Mouse (Mus musculus) heart, embryonic 15.5 days (tissue): ENCODE measurements around the gene Ccr9. TPM values are rescaled to one million over a fixed set of nuclear protein-coding genes. Genes with fewer than 3 reads are reported as not detected.
"Not testable (repeated sequence)": the region's sequence is repeated elsewhere in the genome, so short reads cannot be mapped to it uniquely, and the experiment has no call there.

Source experiments
- ATAC-seq: fragments of 200-750 bp; cut with Nextera tagmentation; replicated peaks from 2 replicates; pipeline ENCODE4 v1.8.0; 2017; ENCODE audit warnings: low read depth, moderate TSS enrichment; ENCODE audit not compliant: insufficient number of reproducible peaks, insufficient read depth, low FRiP score
- H3K27ac ChIP-seq: fragments of 300-500 bp; sonication (generic); 2 replicates; pipeline ENCODE4 v1.5.1; 2015; ENCODE audit warnings: mild to moderate bottlenecking, inconsistent platforms
- H3K27me3 ChIP-seq: fragments of 300-500 bp; sonication (generic); 2 replicates; pipeline ENCODE4 v1.6.1; 2015; ENCODE audit warnings: inconsistent platforms
- H3K36me3 ChIP-seq: fragments of 300-500 bp; sonication (generic); 2 replicates; pipeline ENCODE4 v1.6.1; 2015; ENCODE audit warnings: mild to moderate bottlenecking, inconsistent platforms
- H3K4me1 ChIP-seq: fragments of 300-500 bp; sonication (generic); replicated peaks from 2 replicates; pipeline ENCODE4 v1.6.1; 2015; ENCODE audit warnings: inconsistent platforms
- H3K4me2 ChIP-seq: fragments of 300-500 bp; sonication (generic); 2 replicates; pipeline ENCODE4 v1.6.1; 2015; ENCODE audit warnings: inconsistent platforms, mild to moderate bottlenecking, moderate library complexity
- H3K4me3 ChIP-seq: fragments of 300-500 bp; sonication (generic); 2 replicates; pipeline ENCODE4 v1.5.1; 2015; ENCODE audit warnings: mild to moderate bottlenecking, inconsistent platforms
- H3K9ac ChIP-seq: fragments of 300-500 bp; sonication (generic); 2 replicates; pipeline ENCODE4 v1.6.1; 2015; ENCODE audit warnings: mild to moderate bottlenecking, inconsistent platforms
- H3K9me3 ChIP-seq: fragments of 300-500 bp; sonication (generic); replicated peaks from 2 replicates; pipeline ENCODE4 v1.6.1; 2016; ENCODE audit warnings: inconsistent platforms
- WGBS: fragments of 180-500 bp; shearing (Covaris S2); methylation state at CpG from one replicate; pipeline ENCODE4 v1.1.7; 2015; ENCODE audit warnings: mixed read lengths; 5-methylcytosine and 5-hydroxymethylcytosine counted together
- polyA plus RNA-seq: library from polyadenylated mRNA; unstranded; fragments of >200 nt; fragmentation: Nextera tagmentation; extraction: Ambion mirVana; gene quantifications from 2 replicates; pipeline ENCODE4 v1.2.1, GENCODE M21; 2015

Ccr9 gene
- polyA plus RNA-seq, 1 experiment from 2014 or later: 0.29 TPM

GRCm38 (mm10) chr9:123717186-123718008 is 39.2 kb downstream of the Ccr9 start, which contains the start of gene Lztfl1:
Gene Lztfl1, minus strand, starts transcription at chr9:123717697.
- WGBS: under 1% methylated on average over 55 of the region's 55 CpGs
- no peaks in the 10 kb centered on the region for H3K9me3 ChIP-seq
- H3K27ac ChIP-seq: peak within 1 kb of the TSS; percentile 80
- H3K27me3 ChIP-seq: peaks cover 4% of the 10 kb centered on the region; the same call in 1 of the 2 replicates
- H3K4me3 ChIP-seq: peak within 1 kb of the TSS; percentile 95
- H3K4me1 ChIP-seq: peaks cover 3% of the 10 kb centered on the region
- peak within 1 kb of the TSS; percentile 79 for H3K4me2 ChIP-seq
- ATAC-seq: peak; percentile 99
- H3K9ac ChIP-seq: peak within 1 kb of the TSS; percentile 86
- H3K36me3 ChIP-seq: no peaks in the 10 kb centered on the region

- 55% methylated on average over 2 of the region's 2 CpGs for WGBS
- no peak overlapping the region for H3K27ac ChIP-seq
- no peak overlapping the region for H3K4me2 ChIP-seq
- ATAC-seq: no peak
- no peaks in the 10 kb centered on the region for H3K9me3 ChIP-seq
- H3K9ac ChIP-seq: no peak overlapping the region
- H3K4me1 ChIP-seq: no peaks in the 10 kb centered on the region
- peaks cover 4% of the 10 kb centered on the region; the same call in 1 of the 2 replicates for H3K27me3 ChIP-seq
- H3K36me3 ChIP-seq: no peaks in the 10 kb centered on the region
- H3K4me3 ChIP-seq: no peak overlapping the region
These were observed 44.7 kb downstream of the Ccr9 start for GRCm38 (mm10) chr9:123722737-123723493.

- Histone ChIP-seq H3K4me2 (no peak overlapping the region), H3K4me1 (no peaks in the 10 kb centered on the region), H3K9me3 (no peaks in the 10 kb centered on the region; the same call in 1 of the 2 replicates), H3K27ac (no peak overlapping the region), H3K4me3 (no peak overlapping the region), H3K36me3 (no peaks in the 10 kb centered on the region), H3K9ac (no peak overlapping the region), H3K27me3 (no peaks in the 10 kb centered on the region)
- ATAC-seq: no peak
- WGBS: 70% methylated on average over 3 of the region's 3 CpGs
These were observed 53.0 kb downstream of the Ccr9 start for GRCm38 (mm10) chr9:123731271-123731670.

- no peaks in the 10 kb centered on the region for H3K27me3 ChIP-seq
- H3K4me3 ChIP-seq: no peak overlapping the region
- H3K4me1 ChIP-seq: no peaks in the 10 kb centered on the region
- 57% methylated on average over 3 of the region's 3 CpGs for WGBS
- no peaks in the 10 kb centered on the region for H3K36me3 ChIP-seq
- H3K9ac ChIP-seq: no peak overlapping the region
- no peak for ATAC-seq
- no peak overlapping the region for H3K4me2 ChIP-seq
- no peak overlapping the region for H3K27ac ChIP-seq
- H3K9me3 ChIP-seq: no peaks in the 10 kb centered on the region; the same call in 1 of the 2 replicates
These were observed 55.9 kb downstream of the Ccr9 start for GRCm38 (mm10) chr9:123734133-123734532.

GRCm38 (mm10) chr9:123740799-123741198 is 62.6 kb downstream of the Ccr9 start:
- H3K9me3 ChIP-seq: no peaks in the 10 kb centered on the region
- no peaks in the 10 kb centered on the region for H3K4me1 ChIP-seq
- H3K36me3 ChIP-seq: no peaks in the 10 kb centered on the region
- H3K27ac ChIP-seq: no peak overlapping the region
- ATAC-seq: no peak
- H3K4me2 ChIP-seq: no peak overlapping the region
- H3K9ac ChIP-seq: no peak overlapping the region
- 72% methylated on average over 4 of the region's 4 CpGs for WGBS
- H3K4me3 ChIP-seq: no peak overlapping the region
- no peaks in the 10 kb centered on the region for H3K27me3 ChIP-seq

GRCm38 (mm10) chr9:123749687-123750086 is 71.4 kb downstream of the Ccr9 start:
- not testable (repeated sequence) for H3K9me3 ChIP-seq, ATAC-seq
- 87% methylated on average over 7 of the region's 8 CpGs for WGBS

GRCm38 (mm10) chr9:123754333-123754732 is 76.1 kb downstream of the Ccr9 start:
- Histone ChIP-seq H3K4me1 (no peaks in the 10 kb centered on the region), H3K4me3 (no peak overlapping the region), H3K27me3 (no peaks in the 10 kb centered on the region), H3K9ac (no peak overlapping the region), H3K27ac (no peak overlapping the region), H3K4me2 (no peak overlapping the region), H3K36me3 (no peaks in the 10 kb centered on the region), H3K9me3 (no peaks in the 10 kb centered on the region)
- ATAC-seq: no peak
- WGBS: 67% methylated on average over 4 of the region's 4 CpGs

More at GRCm38 (mm10) chr9:123749687-123750086, 71.4 kb downstream of the Ccr9 start:
- not testable (repeated sequence) for H3K36me3 ChIP-seq, H3K4me1 ChIP-seq, H3K27me3 ChIP-seq, H3K9ac ChIP-seq, H3K4me3 ChIP-seq, H3K4me2 ChIP-seq, H3K27ac ChIP-seq

GRCm38 (mm10) chr9:123756752-123757151 is 78.5 kb downstream of the Ccr9 start:
- H3K9ac ChIP-seq: no peak overlapping the region
- H3K9me3 ChIP-seq: no peaks in the 10 kb centered on the region
- H3K36me3 ChIP-seq: no peaks in the 10 kb centered on the region
- 59% methylated on average over 3 of the region's 3 CpGs for WGBS
- no peaks in the 10 kb centered on the region for H3K27me3 ChIP-seq
- no peak overlapping the region for H3K4me2 ChIP-seq
- H3K27ac ChIP-seq: no peak overlapping the region
- no peak for ATAC-seq
- H3K4me1 ChIP-seq: no peaks in the 10 kb centered on the region
- no peak overlapping the region for H3K4me3 ChIP-seq

- Histone ChIP-seq H3K27ac (no peak overlapping the region), H3K4me1 (no peaks in the 10 kb centered on the region), H3K9ac (no peak overlapping the region), H3K27me3 (no peaks in the 10 kb centered on the region), H3K36me3 (no peaks in the 10 kb centered on the region), H3K9me3 (no peaks in the 10 kb centered on the region), H3K4me2 (no peak overlapping the region), H3K4me3 (no peak overlapping the region)
- no peak for ATAC-seq
- WGBS: 57% methylated on average over 2 of the region's 2 CpGs
These were observed 79.1 kb downstream of the Ccr9 start for GRCm38 (mm10) chr9:123757326-123757725.

- Histone ChIP-seq H3K4me1 (no peaks in the 10 kb centered on the region), H3K4me3 (no peak overlapping the region), H3K27ac (no peak overlapping the region), H3K4me2 (no peak overlapping the region), H3K36me3 (no peaks in the 10 kb centered on the region), H3K9me3 (no peaks in the 10 kb centered on the region), H3K27me3 (no peaks in the 10 kb centered on the region), H3K9ac (no peak overlapping the region)
- 75% methylated on average over 1 of the region's 1 CpGs for WGBS
- no peak for ATAC-seq
These were observed 79.9 kb downstream of the Ccr9 start for GRCm38 (mm10) chr9:123758156-123758555.

GRCm38 (mm10) chr9:123758645-123759044 is 80.4 kb downstream of the Ccr9 start:
- no peaks in the 10 kb centered on the region for H3K9me3 ChIP-seq
- no peaks in the 10 kb centered on the region for H3K36me3 ChIP-seq
- H3K27me3 ChIP-seq: no peaks in the 10 kb centered on the region
- no peak for ATAC-seq
- H3K9ac ChIP-seq: no peak overlapping the region
- H3K27ac ChIP-seq: no peak overlapping the region
- H3K4me3 ChIP-seq: no peak overlapping the region
- no peak overlapping the region for H3K4me2 ChIP-seq
- no peaks in the 10 kb centered on the region for H3K4me1 ChIP-seq
- 65% methylated on average over 4 of the region's 4 CpGs for WGBS
